Mouse (Mus musculus) forebrain, postnatal 0 days (tissue): Measurements from ENCODE around the gene Slc38a11. TPM values are rescaled to one million over a fixed set of nuclear protein-coding genes. Genes with fewer than 3 reads are reported as not detected.

Source experiments
- ATAC-seq: fragments of 200-750 bp; cut with Nextera tagmentation; 2 replicates; pipeline ENCODE4 v1.8.0; 2017; ENCODE audit warnings: mild to moderate bottlenecking, moderate library complexity
- DNase-seq: peaks from one replicate; pipeline ENCODE4 v3.0.0-alpha.2; 2015
- H3K27ac ChIP-seq: fragments of 300-500 bp; sonication (generic); 2 replicates; pipeline ENCODE4 v1.5.1; 2014; ENCODE audit warnings: low read depth, mild to moderate bottlenecking, antibody characterized with exemption, low read length, moderate library complexity, mixed read lengths
- H3K27me3 ChIP-seq: fragments of 300-500 bp; sonication (generic); 2 replicates; pipeline ENCODE4 v1.6.1; 2014; ENCODE audit warnings: mild to moderate bottlenecking, low read length, mixed read lengths; ENCODE audit not compliant: insufficient read depth
- H3K36me3 ChIP-seq: fragments of 300-500 bp; sonication (generic); 2 replicates; pipeline ENCODE4 v1.6.1; 2014; ENCODE audit warnings: mild to moderate bottlenecking, moderate library complexity; ENCODE audit not compliant: insufficient read depth
- H3K4me1 ChIP-seq: fragments of 300-500 bp; sonication (generic); 2 replicates; pipeline ENCODE4 v1.6.1; 2014; ENCODE audit warnings: antibody characterized with exemption; ENCODE audit not compliant: insufficient read depth
- H3K4me2 ChIP-seq: fragments of 300-500 bp; sonication (generic); 2 replicates; pipeline ENCODE4 v1.6.1; 2014; ENCODE audit warnings: low read depth, mild to moderate bottlenecking, moderate library complexity
- H3K4me3 ChIP-seq: fragments of 300-500 bp; sonication (generic); 2 replicates; pipeline ENCODE4 v1.5.1; 2014; ENCODE audit warnings: low read depth, low read length, mixed read lengths
- H3K9ac ChIP-seq: fragments of 300-500 bp; sonication (generic); 2 replicates; pipeline ENCODE4 v1.6.1; 2014; ENCODE audit warnings: mild to moderate bottlenecking
- H3K9me3 ChIP-seq: fragments of 300-500 bp; sonication (generic); 2 replicates; pipeline ENCODE4 v1.6.1; 2016; ENCODE audit warnings: low read length
- CTCF ChIP-seq: sonication (generic); IDR thresholded peaks from 2 replicates; pipeline ENCODE4 v1.5.1; 2016; ENCODE audit warnings: antibody characterized with exemption, control low read depth, low read depth
- WGBS: fragments of 180-500 bp; shearing (Covaris S2); extraction: QIAGEN DNeasy Blood & Tissue Kit; methylation state at CpG from one replicate; pipeline ENCODE4 v1.1.7; 2014; 5-methylcytosine and 5-hydroxymethylcytosine counted together
- polyA plus RNA-seq: library from polyadenylated mRNA; unstranded; fragments of >200 nt; fragmentation: Nextera tagmentation; extraction: Ambion mirVana; gene quantifications from 2 replicates; pipeline ENCODE4 v1.2.1, GENCODE M21; 2015
- total RNA-seq: library from RNA; depleted of rRNA; stranded (reverse); fragments of >200 nt; gene quantifications from 2 replicates; pipeline ENCODE4 v1.2.3, GENCODE M21; 2014

Slc38a11 gene
- total and polyA plus RNA-seq, 2 experiments from 2014 or later: 0.92 to 4.1 TPM

GRCm38 (mm10) chr2:65391322-65391721 is 27.5 kb upstream of the Slc38a11 start:
- Histone ChIP-seq H3K4me2 (no peak overlapping the region), H3K9me3 (no peaks in the 10 kb centered on the region), H3K4me1 (no peaks in the 10 kb centered on the region), H3K27me3 (no peaks in the 10 kb centered on the region), H3K27ac (no peak overlapping the region), H3K36me3 (no peaks in the 10 kb centered on the region), H3K9ac (no peak overlapping the region), H3K4me3 (no peak overlapping the region)
- no peak for TF ChIP-seq CTCF
- DNase-seq (no peak), ATAC-seq (no peak)
- WGBS: 90% methylated on average over 6 of the region's 6 CpGs

GRCm38 (mm10) chr2:65384815-65385214 is 21.0 kb upstream of the Slc38a11 start:
- 87% methylated on average over 6 of the region's 6 CpGs for WGBS
- Histone ChIP-seq H3K36me3 (no peaks in the 10 kb centered on the region), H3K4me3 (no peak overlapping the region), H3K4me2 (no peak overlapping the region), H3K9ac (no peak overlapping the region), H3K9me3 (no peaks in the 10 kb centered on the region), H3K27me3 (no peaks in the 10 kb centered on the region), H3K4me1 (no peaks in the 10 kb centered on the region), H3K27ac (no peak overlapping the region)
- TF ChIP-seq CTCF: no peak
- DNase-seq (no peak), ATAC-seq (no peak)

DNA sequence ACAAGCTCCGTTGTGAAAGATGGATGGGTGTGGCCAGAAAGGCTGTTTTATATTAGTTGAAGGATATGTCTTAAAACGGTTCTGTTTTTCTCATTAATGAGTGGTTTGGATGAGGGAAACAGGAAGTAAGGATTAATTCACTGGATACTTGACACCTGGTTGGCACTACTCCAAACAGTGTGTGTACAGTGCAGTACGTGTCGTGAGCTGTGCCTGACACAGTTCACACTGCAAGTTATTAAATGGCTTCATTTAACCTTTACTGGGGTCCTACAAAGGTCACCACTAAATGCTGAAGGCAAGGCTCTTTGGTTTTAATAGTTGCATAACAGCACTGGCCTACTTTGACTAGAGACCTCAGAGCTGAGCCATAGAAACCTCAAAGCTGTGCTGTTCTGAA is 18.7 kb upstream of the Slc38a11 start:
- TF ChIP-seq CTCF: no peak
- Histone ChIP-seq H3K27me3 (no peaks in the 10 kb centered on the region), H3K4me2 (no peak overlapping the region), H3K27ac (no peak overlapping the region), H3K4me1 (no peaks in the 10 kb centered on the region), H3K36me3 (no peaks in the 10 kb centered on the region), H3K4me3 (no peak overlapping the region), H3K9ac (no peak overlapping the region), H3K9me3 (no peaks in the 10 kb centered on the region)
- 27% methylated on average over 4 of the region's 4 CpGs for WGBS
- no peak for DNase-seq
- ATAC-seq: no peak

GRCm38 (mm10) chr2:65378425-65378824 is 14.6 kb upstream of the Slc38a11 start:
- Histone ChIP-seq H3K36me3 (no peaks in the 10 kb centered on the region), H3K27ac (no peak overlapping the region), H3K9ac (no peak overlapping the region), H3K4me3 (no peak overlapping the region), H3K4me1 (no peaks in the 10 kb centered on the region), H3K9me3 (no peaks in the 10 kb centered on the region), H3K27me3 (no peaks in the 10 kb centered on the region), H3K4me2 (no peak overlapping the region)
- DNase-seq: no peak
- no peak for TF ChIP-seq CTCF
- 79% methylated on average over 4 of the region's 4 CpGs for WGBS
- no peak for ATAC-seq

DNA sequence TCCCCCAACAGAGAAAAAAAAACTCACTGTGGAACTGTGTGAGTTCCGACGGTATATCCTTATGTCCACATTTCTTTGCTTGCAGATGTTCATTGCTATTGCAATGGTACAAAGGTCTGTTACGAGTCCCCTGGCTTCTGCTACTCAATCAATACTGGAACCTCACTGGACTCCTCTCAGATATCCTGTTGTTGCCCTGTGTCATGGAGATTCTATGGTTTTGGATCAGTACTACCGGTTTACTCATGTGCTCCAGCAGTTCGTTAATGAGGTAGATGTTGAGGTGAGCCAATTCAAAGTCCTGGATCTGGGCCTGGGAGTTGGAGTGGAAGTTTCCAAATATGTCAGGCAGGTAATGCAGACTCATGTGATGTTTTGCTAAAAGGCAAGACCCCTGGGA is 10.6 kb upstream of the Slc38a11 start:
- 86% methylated on average over 5 of the region's 5 CpGs for WGBS
- no peaks in the 10 kb centered on the region for H3K27me3 ChIP-seq
- no peaks in the 10 kb centered on the region for H3K36me3 ChIP-seq
- ATAC-seq (no peak), DNase-seq (no peak)
- no peak overlapping the region for H3K4me2 ChIP-seq
- no peaks in the 10 kb centered on the region for H3K9me3 ChIP-seq
- H3K4me3 ChIP-seq: no peak overlapping the region
- TF ChIP-seq CTCF: no peak
- no peaks in the 10 kb centered on the region for H3K4me1 ChIP-seq
- H3K9ac ChIP-seq: no peak overlapping the region
- no peak overlapping the region for H3K27ac ChIP-seq

- no peaks in the 10 kb centered on the region for H3K4me1 ChIP-seq
- WGBS: 90% methylated on average over 4 of the region's 4 CpGs
- no peaks in the 10 kb centered on the region for H3K36me3 ChIP-seq
- no peak overlapping the region for H3K27ac ChIP-seq
- no peak overlapping the region for H3K4me2 ChIP-seq
- no peak for TF ChIP-seq CTCF
- ATAC-seq (no peak), DNase-seq (no peak)
- no peak overlapping the region for H3K9ac ChIP-seq
- H3K27me3 ChIP-seq: no peaks in the 10 kb centered on the region
- no peaks in the 10 kb centered on the region for H3K9me3 ChIP-seq
- H3K4me3 ChIP-seq: no peak overlapping the region
Observed at GRCm38 (mm10) chr2:65373076-65373475, 9.2 kb upstream of the Slc38a11 start.

- Histone ChIP-seq H3K4me1 (peaks cover 6% of the 10 kb centered on the region; the same call in 1 of the 2 replicates), H3K4me2 (no peak overlapping the region), H3K27me3 (no peaks in the 10 kb centered on the region; the same call in 1 of the 2 replicates), H3K4me3 (no peak overlapping the region), H3K9me3 (no peaks in the 10 kb centered on the region), H3K36me3 (no peaks in the 10 kb centered on the region), H3K9ac (no peak overlapping the region), H3K27ac (no peak overlapping the region)
- DNase-seq: no peak
- no peak for ATAC-seq
- WGBS: 58% methylated on average over 9 of the region's 9 CpGs
- TF ChIP-seq CTCF: no peak
Observed at GRCm38 (mm10) chr2:65360736-65361475, 2.9 kb downstream of the Slc38a11 start.
